Mouse (Mus musculus): ENCODE measurements around the gene Hsbp1.
"Not testable (repeated sequence)": the region's sequence is repeated elsewhere in the genome, so short reads cannot be mapped to it uniquely, and the experiment has no call there.

Gene Hsbp1

GRCm38 (mm10) chr8:119344190-119344856 is at the start of gene Hsbp1:
Hsbp1 (plus strand) TSS chr8:119344488.
- DNase-seq (ENCODE audit: low spot score in 2 of 2), result peak; percentile 94 to 97

GRCm38 (mm10) chr8:119295477-119295876 is 48.8 kb upstream of the Hsbp1 start:
- DNase-seq (ENCODE audit: low spot score in 2 of 2), result no peak

GRCm38 (mm10) chr8:119297752-119298151 is 46.5 kb upstream of the Hsbp1 start:
- DNase-seq (ENCODE audit: low spot score in 2 of 2), result peak in 1 of 2 experiments; percentile 31

- DNase-seq (ENCODE audit: low spot score in 2 of 2), result no peak
Measured at GRCm38 (mm10) chr8:119300335-119300734, 44.0 kb upstream of the Hsbp1 start.

- DNase-seq (ENCODE audit: low spot score in 2 of 2), result no peak
Measured at GRCm38 (mm10) chr8:119304196-119304595, 40.1 kb upstream of the Hsbp1 start.

GRCm38 (mm10) chr8:119311412-119311811 is 32.9 kb upstream of the Hsbp1 start:
- DNase-seq (ENCODE audit: low spot score in 2 of 2), result no peak

GRCm38 (mm10) chr8:119323215-119323614 is 21.1 kb upstream of the Hsbp1 start:
- no peak for DNase-seq (ENCODE audit: low spot score in 2 of 2)

GRCm38 (mm10) chr8:119339546-119339945 is 4.7 kb upstream of the Hsbp1 start:
- no peak for DNase-seq (ENCODE audit: low spot score in 2 of 2)

- no peak for DNase-seq (ENCODE audit: low spot score in 2 of 2)
Measured at GRCm38 (mm10) chr8:119343606-119344005, 682 bp upstream of the Hsbp1 start.

- DNase-seq (ENCODE audit: low spot score in 2 of 2), result no peak
Measured at GRCm38 (mm10) chr8:119345029-119345682, 868 bp downstream of the Hsbp1 start.

- no peak for DNase-seq (ENCODE audit: low spot score in 2 of 2)
Measured at GRCm38 (mm10) chr8:119345683-119346075, 1.4 kb downstream of the Hsbp1 start.

- no peak for DNase-seq (ENCODE audit: low spot score in 2 of 2)
Measured at GRCm38 (mm10) chr8:119351647-119352046, 7.4 kb downstream of the Hsbp1 start.

- no peak for DNase-seq (ENCODE audit: low spot score in 2 of 2)
Measured at GRCm38 (mm10) chr8:119352977-119353658, 8.8 kb downstream of the Hsbp1 start.

GRCm38 (mm10) chr8:119353659-119354023 is 9.4 kb downstream of the Hsbp1 start:
- DNase-seq (ENCODE audit: low spot score in 2 of 2), result no peak

GRCm38 (mm10) chr8:119356631-119357030 is 12.3 kb downstream of the Hsbp1 start:
- not testable (repeated sequence) for DNase-seq (ENCODE audit: low spot score in 2 of 2)

GRCm38 (mm10) chr8:119358175-119358574 is 13.9 kb downstream of the Hsbp1 start:
- no peak for DNase-seq (ENCODE audit: low spot score in 2 of 2)

- DNase-seq (ENCODE audit: low spot score in 2 of 2), result peak in 1 of 2 experiments; percentile 29
Measured at GRCm38 (mm10) chr8:119358836-119359235, 14.5 kb downstream of the Hsbp1 start.

- DNase-seq (ENCODE audit: low spot score in 2 of 2), result no peak
Measured at GRCm38 (mm10) chr8:119360686-119361295, 16.5 kb downstream of the Hsbp1 start.

GRCm38 (mm10) chr8:119374716-119375115 is 30.4 kb downstream of the Hsbp1 start:
- not testable (repeated sequence) for DNase-seq (ENCODE audit: low spot score in 2 of 2)

- DNase-seq (ENCODE audit: low spot score in 2 of 2), result no peak
Measured at GRCm38 (mm10) chr8:119378476-119378875, 34.2 kb downstream of the Hsbp1 start.

- no peak for DNase-seq (ENCODE audit: low spot score in 2 of 2)
Measured at GRCm38 (mm10) chr8:119380619-119381018, 36.3 kb downstream of the Hsbp1 start.

- DNase-seq (ENCODE audit: low spot score in 2 of 2), result peak; percentile 58 to 77
Measured at GRCm38 (mm10) chr8:119384478-119384877, 40.2 kb downstream of the Hsbp1 start.

Data from frontal cortex, postnatal 10 days (tissue).